Mouse (Mus musculus) cerebellum, adult 2 months (tissue): ENCODE measurements at regions not wholly inside any gene's neighbourhood (a gene's known extent, or its start where the extent isn't known, plus 50 kb on each side); places are given as distances from the start of the nearest gene placed in this dataset.

Experiments used
- CTCF ChIP-seq: fragments of 200-500 bp; IDR thresholded peaks from 2 replicates; pipeline ENCODE4 v1.5.1; 2011; ENCODE audit warnings: low read depth, mild to moderate bottlenecking, control low read depth, low read length, moderate library complexity, borderline replicate concordance; ENCODE audit not compliant: insufficient read depth
- POLR2A ChIP-seq: fragments of 200-500 bp; IDR thresholded peaks from 2 replicates; pipeline ENCODE4 v1.6.1; 2011; ENCODE audit warnings: low read length, control low read depth, borderline replicate concordance; ENCODE audit not compliant: insufficient read depth

DNA sequence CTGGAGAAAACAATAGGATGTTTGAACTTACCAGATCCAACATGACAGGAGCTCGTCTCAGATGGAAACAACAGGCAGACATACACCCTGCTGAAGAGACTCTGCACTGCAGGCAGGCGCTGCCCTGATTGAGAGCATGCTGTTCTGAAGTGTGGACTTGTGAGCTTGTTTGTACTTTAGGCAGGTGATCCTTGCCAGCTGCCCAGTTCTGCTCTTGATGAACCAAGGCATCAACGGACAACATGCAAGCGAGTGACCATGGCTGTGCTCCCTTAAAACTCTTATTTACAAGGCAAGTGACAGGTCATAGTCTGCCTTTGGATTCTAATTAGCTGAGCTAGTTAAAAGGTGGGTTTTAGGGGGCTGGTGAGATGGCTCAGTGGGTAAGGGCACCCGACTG lies 109.3 kb downstream of the Sall1 start:
- TF ChIP-seq POLR2A = no peak
- TF ChIP-seq CTCF = no peak
